Mouse (Mus musculus): ENCODE results near the gene Agpat3. TPM values are rescaled to one million over a fixed set of nuclear protein-coding genes. Genes with fewer than 3 reads are reported as not detected.

Agpat3 gene
- polyA plus RNA-seq (2012; rRNA removed): 13.5 and 14.1 TPM in 2 replicates

GRCm38 (mm10) chr10:78351887-78352665 lies at the start of gene Agpat3:
Agpat3 (minus strand) TSS chr10:78352489.

GRCm38 (mm10) chr10:78244438-78245224 lies 107.7 kb downstream of the Agpat3 start, which contains the start of gene Trappc10:
Trappc10 (minus strand) TSS chr10:78244641.

Other genes with a start within 250 kb of the Agpat3 start
- gene D10Jhu81e, start 182.7 kb downstream of the Agpat3 start, polyA plus RNA-seq (2012; rRNA removed): 35.1 and 39.2 TPM in 2 replicates
- gene Pwp2, start 167.3 kb downstream of the Agpat3 start, polyA plus RNA-seq (2012; rRNA removed): 6.7 and 8.1 TPM in 2 replicates
- 16.8 and 21.1 TPM in 2 replicates for gene Trappc10, start 107.8 kb downstream of the Agpat3 start, polyA plus RNA-seq (2012; rRNA removed)
- gene Rrp1, start 60.6 kb upstream of the Agpat3 start, polyA plus RNA-seq (2012; rRNA removed): 75.9 and 87.1 TPM in 2 replicates
- 56.1 and 65.8 TPM in 2 replicates for gene Cstb, start 73.2 kb upstream of the Agpat3 start, polyA plus RNA-seq (2012; rRNA removed)
- 2.6 and 3.3 TPM in 2 replicates for gene Pdxk, start 112.5 kb upstream of the Agpat3 start, polyA plus RNA-seq (2012; rRNA removed)
- not detected in 2 replicates for gene Olfr1358, start 164.9 kb upstream of the Agpat3 start, polyA plus RNA-seq (2012; rRNA removed)
- gene Ilvbl, start 221.9 kb upstream of the Agpat3 start, polyA plus RNA-seq (2012; rRNA removed): 9.7 and 11.1 TPM in 2 replicates
- 1.6 and 1.8 TPM in 2 replicates for gene Syde1, start 239.5 kb upstream of the Agpat3 start, polyA plus RNA-seq (2012; rRNA removed)

All from liver, embryonic 14 days (tissue).